Mouse (Mus musculus) heart, embryonic 12.5 days (tissue): ENCODE results near the gene Slc27a5. TPM values are rescaled to one million over a fixed set of nuclear protein-coding genes. Genes with fewer than 3 reads are reported as not detected.

Experiments used
- ATAC-seq: fragments of 200-750 bp; cut with Nextera tagmentation; 2 replicates; pipeline ENCODE4 v1.8.0; 2017; ENCODE audit warnings: moderate TSS enrichment, moderate library complexity; ENCODE audit not compliant: insufficient number of reproducible peaks, low FRiP score
- H3K27ac ChIP-seq: fragments of 300-500 bp; sonication (generic); 2 replicates; pipeline ENCODE4 v1.5.1; 2016; ENCODE audit warnings: mild to moderate bottlenecking, moderate library complexity; ENCODE audit not compliant: poor library complexity, severe bottlenecking
- H3K27me3 ChIP-seq: fragments of 300-500 bp; sonication (generic); replicated peaks from 2 replicates; pipeline ENCODE4 v1.6.1; 2016; ENCODE audit warnings: mild to moderate bottlenecking, moderate library complexity
- H3K36me3 ChIP-seq: fragments of 300-500 bp; sonication (generic); 2 replicates; pipeline ENCODE4 v1.6.1; 2016; ENCODE audit warnings: mild to moderate bottlenecking, moderate library complexity
- H3K4me1 ChIP-seq: fragments of 300-500 bp; sonication (generic); replicated peaks from 2 replicates; pipeline ENCODE4 v1.6.1; 2016; ENCODE audit warnings: mild to moderate bottlenecking
- H3K4me2 ChIP-seq: fragments of 300-500 bp; sonication (generic); 2 replicates; pipeline ENCODE4 v1.6.1; 2016; ENCODE audit warnings: mild to moderate bottlenecking, moderate library complexity
- H3K4me3 ChIP-seq: fragments of 300-500 bp; sonication (generic); 2 replicates; pipeline ENCODE4 v1.5.1; 2016; ENCODE audit warnings: mild to moderate bottlenecking
- H3K9ac ChIP-seq: fragments of 300-500 bp; sonication (generic); 2 replicates; pipeline ENCODE4 v1.6.1; 2016; ENCODE audit warnings: mild to moderate bottlenecking, moderate library complexity
- H3K9me3 ChIP-seq: fragments of 300-500 bp; sonication (generic); replicated peaks from 2 replicates; pipeline ENCODE4 v1.6.1; 2016; ENCODE audit warnings: mild to moderate bottlenecking, moderate library complexity
- WGBS: fragments of 180-500 bp; shearing (Covaris S2); methylation state at CpG from one replicate; pipeline ENCODE4 v1.1.7; 2016; 5-methylcytosine and 5-hydroxymethylcytosine counted together
- polyA plus RNA-seq: library from polyadenylated mRNA; unstranded; fragments of >200 nt; fragmentation: Nextera tagmentation; extraction: Ambion mirVana; gene quantifications from 2 replicates; pipeline ENCODE4 v1.2.1, GENCODE M21; 2016

Slc27a5 gene
- polyA plus RNA-seq, 1 experiment from 2014 or later, result not detected

DNA sequence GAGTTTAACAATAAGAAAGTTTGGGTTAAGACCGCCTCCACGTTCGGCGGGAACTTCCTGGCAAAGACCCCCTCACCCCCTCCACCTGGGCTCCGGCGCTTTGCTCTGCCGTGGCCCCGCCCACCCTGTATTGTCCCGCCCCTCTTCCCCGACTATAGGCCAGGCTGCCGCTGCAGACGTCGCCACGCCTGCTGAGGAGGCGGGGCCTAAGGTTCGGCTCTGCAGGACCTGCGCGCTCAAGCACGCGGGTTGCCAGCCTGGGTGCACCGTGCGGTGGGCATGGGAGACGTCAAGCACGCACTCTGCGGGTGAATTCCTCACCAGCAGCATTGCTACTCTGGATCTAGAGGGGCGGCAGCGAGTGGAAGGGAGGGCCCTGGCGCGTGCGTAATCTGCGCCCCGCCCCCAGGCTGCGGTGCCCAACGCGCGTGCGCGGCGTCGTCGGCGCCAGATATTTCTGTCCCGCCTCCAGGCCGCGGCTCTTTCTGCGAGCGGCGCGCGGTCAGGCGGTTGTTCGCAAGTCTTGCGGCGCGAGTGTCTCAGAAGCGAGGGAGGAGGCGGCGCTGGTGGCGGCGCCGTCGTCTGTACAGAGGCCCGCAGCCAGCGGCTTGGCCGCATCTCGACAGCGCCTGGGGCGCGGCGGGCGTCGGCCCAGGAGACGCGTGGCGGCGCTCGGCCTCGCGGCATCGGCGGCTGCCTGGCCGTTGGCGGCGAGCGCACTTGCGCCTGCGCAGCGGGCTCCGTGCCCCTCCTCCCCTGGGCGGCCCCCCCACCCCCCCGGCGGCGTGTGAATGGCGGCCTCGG is 26.1 kb upstream of the Slc27a5 start:
- Histone ChIP-seq H3K27ac (peak overlapping the region; percentile 99), H3K9ac (peak overlapping the region; percentile 97), H3K4me2 (peak overlapping the region; percentile 92), H3K4me1 (peaks cover 20% of the 10 kb centered on the region), H3K4me3 (peak overlapping the region; percentile 91), H3K9me3 (no peaks in the 10 kb centered on the region; the same call in 1 of the 2 replicates), H3K27me3 (no peaks in the 10 kb centered on the region), H3K36me3 (peaks cover 38% of the 10 kb centered on the region)
- ATAC-seq, result peak; percentile 88
- WGBS, result under 1% methylated on average over 95 of the region's 95 CpGs

DNA sequence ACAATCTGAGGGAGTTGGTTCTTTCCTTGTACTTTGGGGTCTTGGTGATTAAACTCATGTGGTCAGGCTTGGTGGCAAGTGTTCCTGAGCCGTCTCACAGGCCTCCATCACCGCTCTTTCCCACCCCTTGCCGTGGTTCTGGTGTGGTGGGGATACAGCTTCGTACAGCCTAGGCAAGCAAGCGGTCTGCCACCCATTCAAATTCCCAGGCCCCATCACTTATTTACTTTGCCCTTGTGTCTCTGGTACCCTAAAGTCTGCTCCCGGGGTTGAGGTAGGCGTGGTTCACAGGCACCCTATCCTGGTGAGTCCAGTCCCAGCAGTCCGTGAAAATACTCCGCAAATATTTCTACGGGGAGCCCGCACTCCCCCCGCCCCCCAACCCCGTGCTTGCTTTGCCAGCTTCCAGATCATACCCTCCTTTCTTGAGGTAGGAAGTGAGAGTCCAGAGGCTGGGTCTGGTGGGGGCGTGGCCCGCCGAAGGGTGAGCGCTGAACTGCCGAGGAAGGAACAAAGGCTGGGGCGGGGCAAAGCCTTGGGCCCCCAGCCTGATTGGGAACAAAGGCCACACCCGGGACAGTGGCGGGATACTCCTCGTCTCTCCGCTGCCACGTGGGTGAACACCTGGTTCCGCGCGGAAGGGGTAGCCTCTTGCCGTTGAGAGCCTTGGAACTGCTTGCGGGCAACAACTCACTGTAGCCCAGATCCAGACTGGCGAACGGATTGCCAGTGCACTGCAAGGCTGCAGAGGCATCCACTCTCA is 25.0 kb upstream of the Slc27a5 start:
- peak; percentile 69 for ATAC-seq
- H3K36me3 ChIP-seq, result peaks cover 26% of the 10 kb centered on the region

DNA sequence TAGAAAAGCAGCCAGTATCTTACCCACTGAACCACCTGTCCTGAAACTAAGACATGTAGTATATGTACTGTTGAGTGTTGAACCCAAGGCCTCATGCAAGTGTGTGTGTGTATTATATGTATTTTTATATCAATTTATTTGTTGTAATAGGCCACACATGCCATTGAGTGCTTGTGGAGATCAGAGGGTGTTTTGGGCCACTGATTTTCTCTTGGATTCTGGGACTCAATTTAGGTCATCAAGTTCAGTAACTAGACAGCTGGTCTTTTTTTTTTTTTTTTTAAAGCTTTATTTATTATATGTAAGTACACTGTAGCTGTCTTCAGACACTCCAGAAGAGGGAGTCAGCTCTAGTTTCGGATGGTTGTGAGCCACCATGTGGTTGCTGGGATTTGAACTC is 17.2 kb upstream of the Slc27a5 start:
- Histone ChIP-seq H3K27ac (no peak overlapping the region), H3K9ac (no peak overlapping the region), H3K4me2 (no peak overlapping the region), H3K9me3 (no peaks in the 10 kb centered on the region; the same call in 1 of the 2 replicates), H3K4me1 (peaks cover 8% of the 10 kb centered on the region), H3K36me3 (no peaks in the 10 kb centered on the region), H3K27me3 (no peaks in the 10 kb centered on the region), H3K4me3 (no peak overlapping the region)
- ATAC-seq, result no peak
- 81% methylated on average over 1 of the region's 1 CpGs for WGBS

More for the DNA sequence above, 25.0 kb upstream of the Slc27a5 start:
- WGBS, result 6% methylated on average over 31 of the region's 31 CpGs
- Histone ChIP-seq H3K27ac (peak overlapping the region; percentile 99), H3K9me3 (no peaks in the 10 kb centered on the region; the same call in 1 of the 2 replicates), H3K4me3 (peak overlapping the region; percentile 91), H3K4me2 (peak overlapping the region; percentile 92), H3K4me1 (peaks cover 20% of the 10 kb centered on the region), H3K27me3 (no peaks in the 10 kb centered on the region), H3K9ac (peak overlapping the region; percentile 97)

DNA sequence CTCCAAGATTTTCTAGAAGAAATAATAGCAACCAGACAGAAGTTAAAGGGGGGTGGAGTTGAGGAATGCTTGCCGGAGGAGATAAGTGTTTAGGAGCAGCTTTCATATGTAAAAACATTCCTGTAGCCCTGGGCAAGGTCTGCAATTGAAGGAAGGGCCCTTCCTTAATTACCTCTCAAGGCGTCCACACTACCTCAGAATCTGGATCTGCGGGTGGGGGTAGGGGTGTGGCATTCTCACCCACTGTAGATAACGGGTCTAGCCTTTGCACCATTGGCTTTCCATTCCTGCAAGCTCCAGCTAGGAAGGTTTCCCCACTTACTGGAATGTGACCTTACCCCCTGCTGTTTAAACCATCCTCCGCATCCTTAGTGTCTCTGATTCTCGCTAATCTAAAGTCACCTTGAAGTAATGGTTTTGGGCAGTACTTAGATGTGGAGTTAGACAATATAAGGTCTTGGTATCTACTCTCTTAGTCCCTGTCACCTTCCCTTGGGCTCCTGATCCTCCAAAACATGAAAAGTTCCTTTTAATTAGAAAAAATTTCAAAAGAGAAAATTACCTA is 16.4 kb upstream of the Slc27a5 start:
- no peak overlapping the region for H3K27ac ChIP-seq
- H3K36me3 ChIP-seq, result no peaks in the 10 kb centered on the region
- H3K9ac ChIP-seq, result no peak overlapping the region
- ATAC-seq, result no peak
- no peak overlapping the region for H3K4me2 ChIP-seq
- peaks cover 9% of the 10 kb centered on the region for H3K4me1 ChIP-seq
- no peak overlapping the region for H3K4me3 ChIP-seq
- H3K27me3 ChIP-seq, result no peaks in the 10 kb centered on the region
- no peaks in the 10 kb centered on the region for H3K9me3 ChIP-seq
- WGBS, result 38% methylated on average over 6 of the region's 6 CpGs

DNA sequence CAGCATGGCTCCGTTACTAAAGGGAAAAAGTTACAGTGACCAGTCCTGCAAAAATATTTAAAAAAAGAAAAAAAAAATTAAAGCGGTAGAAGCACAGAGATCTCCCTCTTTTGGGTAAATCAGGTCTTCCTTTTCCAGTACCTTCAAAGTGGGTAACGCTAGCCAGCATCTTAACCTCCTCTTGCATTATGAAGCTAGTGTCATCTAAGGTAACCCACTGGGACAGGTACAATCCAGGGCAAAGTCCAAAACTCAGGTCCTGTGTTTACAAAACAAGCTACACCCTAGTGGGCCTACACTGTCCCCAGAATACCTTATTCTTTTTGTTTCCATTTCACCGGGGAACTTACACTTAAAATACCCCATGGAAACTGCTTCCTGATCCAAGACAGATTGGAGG is 15.7 kb upstream of the Slc27a5 start:
- Histone ChIP-seq H3K4me2 (no peak overlapping the region), H3K27me3 (no peaks in the 10 kb centered on the region), H3K36me3 (no peaks in the 10 kb centered on the region), H3K27ac (no peak overlapping the region), H3K4me1 (peaks cover 13% of the 10 kb centered on the region), H3K9me3 (no peaks in the 10 kb centered on the region), H3K4me3 (no peak overlapping the region), H3K9ac (no peak overlapping the region)
- 61% methylated on average over 4 of the region's 4 CpGs for WGBS
- ATAC-seq, result no peak

DNA sequence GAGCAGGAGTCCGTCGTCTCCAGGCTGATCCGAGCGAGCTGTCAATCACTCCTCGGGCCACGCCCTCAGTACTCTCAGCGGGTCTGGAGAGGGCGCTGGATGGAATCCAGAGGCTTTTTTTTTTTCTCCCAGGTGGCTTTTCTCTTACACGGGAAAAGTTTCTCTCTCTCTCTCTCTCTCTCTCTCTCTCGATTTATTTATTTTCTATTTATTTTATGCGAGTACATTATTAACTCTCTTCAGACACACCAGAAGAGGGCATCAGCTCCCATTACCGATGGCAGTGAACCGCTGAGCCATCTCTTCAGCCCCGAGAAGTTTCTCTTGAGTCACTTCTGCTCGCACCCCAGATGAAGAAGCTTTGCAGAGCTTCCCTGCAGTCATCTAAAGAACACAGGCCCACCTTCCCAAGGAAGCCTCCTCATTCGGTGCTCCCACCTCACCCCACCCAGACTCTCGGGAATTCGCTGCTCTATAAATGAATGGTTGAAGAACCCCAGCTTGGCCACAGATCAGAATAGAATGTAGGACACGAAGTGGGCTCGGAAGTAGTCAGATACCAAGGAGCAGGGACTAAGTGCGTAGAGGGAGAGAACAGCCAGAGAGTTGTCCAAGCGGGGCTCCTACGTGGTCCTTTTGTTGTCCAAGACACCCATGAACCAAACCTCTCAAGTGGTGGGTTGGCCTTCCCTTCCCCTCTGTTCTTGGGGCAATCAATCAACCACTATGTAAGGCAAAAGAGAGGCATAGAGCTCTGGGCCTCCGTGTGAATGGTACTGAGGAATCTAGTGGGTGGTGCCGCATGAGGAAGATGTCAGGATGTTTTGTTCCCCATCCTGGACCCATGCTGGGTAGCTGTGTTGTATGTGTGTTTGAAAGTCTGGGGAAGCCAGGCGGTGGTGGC is 12.3 kb upstream of the Slc27a5 start, which contains the start of gene Zbtb45:
Gene Zbtb45, minus strand, starts transcription at position 30 of the 904 bp plus-strand sequence.
- H3K4me3 ChIP-seq, result peak within 1 kb of the TSS; percentile 65
- H3K9ac ChIP-seq, result peak within 1 kb of the TSS; percentile 79
- peaks cover 30% of the 10 kb centered on the region for H3K36me3 ChIP-seq
- peak within 1 kb of the TSS; percentile 88 for H3K27ac ChIP-seq
- peak; percentile 88 for ATAC-seq
- WGBS, result 15% methylated on average over 26 of the region's 26 CpGs
- peak within 1 kb of the TSS; percentile 83 for H3K4me2 ChIP-seq
- H3K4me1 ChIP-seq, result peaks cover 24% of the 10 kb centered on the region
- H3K27me3 ChIP-seq, result peaks cover 19% of the 10 kb centered on the region
- H3K9me3 ChIP-seq, result no peaks in the 10 kb centered on the region

DNA sequence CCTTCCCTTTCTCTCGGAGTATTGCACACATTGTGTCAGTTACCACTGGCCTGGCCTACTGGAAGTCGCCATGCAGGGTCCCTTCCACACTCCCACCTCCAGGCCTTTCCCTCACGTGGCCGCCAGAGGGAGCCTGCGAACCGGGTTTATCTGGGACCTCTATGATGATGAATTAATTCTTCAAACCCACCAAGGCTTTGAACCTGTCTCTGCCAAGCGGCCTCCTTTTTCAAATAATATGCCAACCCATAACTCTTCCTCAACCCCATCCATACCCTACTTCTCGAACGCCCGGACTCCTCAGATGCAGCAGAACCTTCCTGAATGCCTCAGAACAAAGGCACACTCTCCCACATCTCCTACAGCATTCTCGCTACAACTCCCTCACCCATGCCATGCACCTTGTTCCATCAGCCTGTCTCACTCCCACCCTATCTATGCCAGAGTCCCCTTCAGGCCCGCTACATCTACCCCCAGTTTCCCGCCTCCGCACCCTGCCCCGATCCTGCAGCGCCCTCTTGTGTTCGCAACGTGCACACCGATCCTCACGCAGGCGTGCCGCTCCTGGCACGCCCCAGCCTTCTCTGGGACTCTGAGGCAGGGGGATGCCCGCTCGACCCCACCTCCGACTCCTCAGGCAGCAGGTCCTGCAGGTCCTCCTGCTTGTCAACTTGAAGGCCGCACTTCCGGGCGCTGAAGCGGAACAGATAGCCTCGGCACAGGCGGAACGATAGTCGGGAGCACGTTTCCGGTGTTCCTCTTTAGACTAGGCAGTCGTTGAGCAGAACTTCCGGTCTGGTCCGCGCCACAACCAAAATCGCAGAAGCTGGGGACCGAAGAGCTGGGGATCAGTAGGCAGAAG is 11.4 kb upstream of the Slc27a5 start:
- peak overlapping the region; percentile 79 for H3K9ac ChIP-seq
- peak; percentile 88 for ATAC-seq
- peak overlapping the region; percentile 88 for H3K27ac ChIP-seq
- peak overlapping the region; percentile 83 for H3K4me2 ChIP-seq
- H3K9me3 ChIP-seq, result no peaks in the 10 kb centered on the region
- peaks cover 19% of the 10 kb centered on the region for H3K27me3 ChIP-seq
- peaks cover 23% of the 10 kb centered on the region for H3K4me1 ChIP-seq
- peaks cover 37% of the 10 kb centered on the region for H3K36me3 ChIP-seq
- peak overlapping the region; percentile 65 for H3K4me3 ChIP-seq
- WGBS, result under 1% methylated on average over 42 of the region's 42 CpGs

DNA sequence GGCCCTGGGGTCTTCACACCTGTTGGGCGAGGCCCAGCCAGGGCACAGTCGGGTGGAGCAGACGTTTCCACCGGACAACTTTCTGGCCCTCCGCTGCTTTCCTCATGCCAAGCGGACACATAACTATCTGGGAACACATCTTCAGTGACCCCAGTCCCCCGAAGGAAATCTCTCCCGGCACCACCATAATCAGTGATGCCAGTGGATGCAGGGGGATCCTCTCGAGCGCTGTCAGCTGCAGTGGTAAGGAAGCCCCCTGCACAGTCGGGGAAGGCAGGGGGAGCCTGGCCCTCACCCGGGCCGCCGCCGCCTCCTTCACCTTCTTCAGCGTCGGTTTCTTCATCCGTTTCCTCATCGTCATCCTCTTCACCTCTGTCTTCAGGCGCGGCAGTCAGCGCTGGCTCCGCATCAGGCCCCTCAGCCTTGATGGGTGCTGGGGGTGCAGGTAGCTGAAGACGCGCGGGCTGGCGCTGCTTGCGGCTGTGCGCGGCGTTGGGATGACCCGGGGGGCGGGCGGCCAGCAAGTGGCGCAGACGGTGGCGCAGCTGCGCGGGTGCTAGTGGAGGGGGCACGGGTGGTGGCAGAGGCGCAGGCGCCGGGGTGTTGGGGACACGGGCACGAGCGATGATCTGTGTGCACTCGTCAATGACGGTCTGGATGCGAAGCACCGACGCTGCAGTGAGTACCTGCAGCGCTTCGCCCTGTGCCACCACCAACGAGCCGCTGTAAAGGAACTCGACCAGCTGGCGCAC is 9.5 kb upstream of the Slc27a5 start:
- peaks cover 19% of the 10 kb centered on the region for H3K27me3 ChIP-seq
- H3K27ac ChIP-seq, result no peak overlapping the region
- peaks cover 21% of the 10 kb centered on the region for H3K4me1 ChIP-seq
- H3K4me2 ChIP-seq, result peak overlapping the region; percentile 25; the same call in 1 of the 2 replicates
- 0 out of 2 replicates have a peak overlapping the region, but pooled peaks have one; percentile 42 for H3K9ac ChIP-seq
- 40% methylated on average over 57 of the region's 57 CpGs for whole genome bisulfite sequencing
- H3K4me3 ChIP-seq, result peak overlapping the region; percentile 26; the same call in 1 of the 2 replicates
- H3K9me3 ChIP-seq, result no peaks in the 10 kb centered on the region
- ATAC-seq, result no peak
- H3K36me3 ChIP-seq, result peaks cover 37% of the 10 kb centered on the region

DNA sequence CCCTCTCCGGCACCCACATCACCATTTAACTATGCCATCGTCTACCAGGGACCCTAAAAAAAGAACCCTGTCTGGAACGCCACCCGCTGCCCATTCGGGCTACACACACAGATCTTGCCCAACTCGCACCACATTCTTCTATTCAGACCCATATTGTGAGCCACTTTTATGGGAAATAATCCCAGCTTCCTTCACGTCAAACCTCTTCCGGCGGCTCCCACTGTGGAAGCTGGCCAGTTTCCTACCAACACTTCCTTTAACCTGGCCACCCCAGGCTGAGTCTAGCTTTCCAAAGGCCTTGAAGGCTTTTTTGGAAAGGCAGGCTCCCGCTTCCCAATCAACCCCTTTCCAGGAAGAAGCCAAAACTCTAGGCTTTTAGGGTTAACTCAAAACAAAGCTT is 8.5 kb upstream of the Slc27a5 start:
- Histone ChIP-seq H3K9ac (peak overlapping the region; percentile 19; the same call in 1 of the 2 replicates), H3K27ac (no peak overlapping the region), H3K36me3 (peaks cover 37% of the 10 kb centered on the region), H3K4me3 (no peak overlapping the region), H3K4me2 (no peak overlapping the region), H3K4me1 (peaks cover 21% of the 10 kb centered on the region), H3K27me3 (peaks cover 19% of the 10 kb centered on the region), H3K9me3 (no peaks in the 10 kb centered on the region)
- 83% methylated on average over 10 of the region's 10 CpGs for WGBS
- no peak for ATAC-seq
